Mouse (Mus musculus) embryonic fibroblast, embryonic 13.5 days (primary cell): Measurements from ENCODE around the gene Lpar1.

ENCODE experiments used
- CTCF ChIP-seq: IDR thresholded peaks from 2 replicates; pipeline ENCODE4 v1.5.1; 2011; ENCODE audit warnings: mild to moderate bottlenecking, control low read depth, low read length, moderate library complexity, borderline replicate concordance; ENCODE audit not compliant: insufficient read depth
- POLR2A ChIP-seq: IDR thresholded peaks from 2 replicates; pipeline ENCODE4 v1.6.1; 2011; ENCODE audit warnings: low read depth, mild to moderate bottlenecking, control low read depth, low read length, moderate library complexity

GRCm38 (mm10) chr4:58554359-58554838, 701 bp upstream of the Lpar1 start:
- no peak for TF ChIP-seq CTCF
- no peak for TF ChIP-seq POLR2A
